Mouse (Mus musculus) hematopoietic stem cell, adult 5-6 weeks (primary cell): ENCODE measurements around the gene Helb. TPM values are rescaled to one million over a fixed set of nuclear protein-coding genes. Genes with fewer than 3 reads are reported as not detected.
"Not testable (repeated sequence)": the region's sequence is repeated elsewhere in the genome, so short reads cannot be mapped to it uniquely, and the experiment has no call there.

Experiments used
- ATAC-seq, 2 experiments: fragments of 125-278 bp in 1 of 2; replicated peaks in 1 of 2; 2 replicates each; pipeline ENCODE4 v1.8.0; 2016 to 2017; ENCODE audit warnings: inconsistent platforms in 2 of 2, mild to moderate bottlenecking in 2 of 2, moderate number of reproducible peaks in 2 of 2, low read depth in 1 of 2, moderate TSS enrichment in 1 of 2; ENCODE audit not compliant: low FRiP score in 2 of 2, poor library complexity in 2 of 2, severe bottlenecking in 2 of 2, insufficient read depth in 1 of 2, low TSS enrichment in 1 of 2
- total RNA-seq: library from RNA; stranded (forward); fragments of 172-1452, 232-1000 nt; gene quantifications from 2 replicates; pipeline ENCODE4 v1.2.3, GENCODE M21; 2017

Helb gene
- 26.8 and 31.9 TPM in 2 replicates for total RNA-seq

GRCm38 (mm10) chr10:120112507-120113396 is at the start of gene Helb:
Gene Helb, minus strand, starts transcription at chr10:120112987.
- peak; percentile 98 to 99 for ATAC-seq

DNA sequence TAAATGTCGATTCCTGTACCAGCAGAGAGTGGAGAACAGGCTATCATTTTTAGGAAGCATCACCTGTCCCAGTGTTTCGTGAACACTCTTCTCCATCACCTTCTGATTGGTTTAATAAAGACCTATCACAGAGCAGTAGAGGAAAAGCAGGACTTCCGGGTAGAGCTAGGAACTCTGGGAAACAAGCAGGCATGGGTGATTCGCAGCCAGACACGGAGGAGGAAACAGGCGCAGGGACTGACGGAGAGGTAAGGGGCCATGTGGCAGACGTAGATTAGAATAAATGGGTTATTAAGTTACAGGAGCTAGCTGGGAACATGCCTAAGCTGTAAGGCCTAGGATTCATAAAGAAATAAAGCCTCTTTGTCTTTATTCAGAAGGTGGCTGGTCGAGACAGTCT is 47.7 kb upstream of the Helb start:
- no peak for ATAC-seq

GRCm38 (mm10) chr10:120153911-120154310 is 41.1 kb upstream of the Helb start:
- ATAC-seq: no peak

GRCm38 (mm10) chr10:120151672-120152071 is 38.9 kb upstream of the Helb start:
- ATAC-seq: no peak

- peak; percentile 67 to 84 for ATAC-seq
These were observed 28.2 kb upstream of the Helb start for GRCm38 (mm10) chr10:120140916-120141516.

DNA sequence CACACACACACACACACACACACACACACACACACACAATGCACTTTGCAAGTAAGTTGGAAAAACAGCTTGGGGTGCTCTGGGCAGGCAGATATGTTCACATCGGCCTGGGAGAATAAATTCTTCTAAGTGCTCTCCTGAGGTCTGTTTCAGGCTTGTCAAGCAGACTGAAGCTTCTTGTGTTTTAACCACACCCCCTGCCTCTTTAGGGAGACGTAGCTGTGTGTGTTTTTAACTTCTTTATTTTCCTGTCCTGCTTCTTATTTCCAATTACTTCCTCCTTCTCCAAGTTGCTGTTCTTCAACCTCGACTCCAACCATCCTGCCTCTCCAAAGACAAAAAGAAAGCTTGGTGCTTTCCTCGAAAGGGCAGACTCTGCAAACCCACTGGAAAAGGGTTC is 27.4 kb upstream of the Helb start:
- peak; percentile 23 to 47; a peak in 3 of 4 replicates for ATAC-seq

DNA sequence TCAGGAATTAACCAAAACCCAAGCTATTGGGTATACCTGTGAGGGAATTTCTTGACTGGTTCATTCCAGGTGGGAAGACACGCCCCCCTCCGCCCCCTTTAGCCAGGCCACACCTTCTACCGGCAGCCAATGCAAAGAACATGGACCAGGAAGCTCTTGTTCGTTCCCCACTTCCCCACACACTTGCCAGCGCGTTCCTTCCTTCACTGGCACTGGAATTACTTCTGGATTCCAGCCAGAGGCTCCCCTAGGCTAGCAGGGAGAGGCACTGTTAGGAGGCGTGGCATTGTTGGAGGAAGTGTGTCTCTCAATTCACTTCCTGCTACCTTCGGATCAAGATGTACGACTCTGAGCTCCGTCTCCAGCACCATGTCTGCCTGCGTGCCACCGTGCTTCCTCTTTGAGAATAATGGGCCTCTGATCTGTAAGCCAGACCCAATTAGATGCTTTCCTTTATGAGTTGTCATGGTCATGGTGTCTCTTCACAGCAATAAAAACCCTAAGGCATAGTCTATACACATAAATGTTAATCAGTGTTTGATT is 23.3 kb upstream of the Helb start:
- ATAC-seq: peak; percentile 15 to 51; a peak in 2 of 4 replicates

DNA sequence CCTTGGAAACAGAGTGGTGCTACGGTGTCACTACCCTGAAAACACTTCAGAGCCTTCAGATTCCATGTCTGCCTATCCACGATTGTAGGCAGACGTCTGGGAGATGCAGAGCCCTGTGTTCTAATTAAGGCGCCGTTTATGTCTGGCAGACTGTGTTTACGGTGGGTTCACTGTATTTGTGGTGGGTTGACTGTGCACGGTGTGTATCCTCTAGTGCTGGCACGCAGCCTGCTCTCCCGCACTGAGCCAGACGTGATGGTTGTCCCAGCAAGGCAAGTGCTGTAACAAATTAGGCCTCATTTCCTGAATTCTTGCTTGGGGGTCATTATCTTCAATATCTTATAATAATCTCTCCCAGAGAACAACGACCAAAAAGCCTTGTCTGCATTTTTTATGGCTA is 20.9 kb upstream of the Helb start:
- no peak for ATAC-seq

DNA sequence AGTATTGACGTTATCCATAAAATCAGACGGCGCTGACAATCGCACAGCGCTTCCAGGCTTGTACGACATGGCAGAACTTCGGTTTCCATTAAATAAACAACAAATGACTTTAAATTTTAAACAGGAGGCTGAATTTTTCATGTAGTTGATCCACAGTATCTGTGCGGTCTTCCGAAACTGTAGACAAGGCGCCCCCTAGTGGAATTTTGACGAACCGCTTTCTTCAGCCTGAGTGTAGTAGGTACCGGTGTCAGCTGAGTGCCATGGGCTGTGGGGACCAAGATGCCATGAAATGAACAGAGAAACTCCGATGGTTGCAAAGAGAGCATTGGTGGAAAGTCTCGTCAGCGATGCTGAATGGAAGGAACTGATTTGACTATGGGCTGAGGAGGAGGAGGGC is 17.8 kb upstream of the Helb start:
- ATAC-seq: peak in 1 of 2 experiments; percentile 68; a peak in 1 of 4 replicates

- no peak for ATAC-seq
These were observed 16.0 kb upstream of the Helb start for GRCm38 (mm10) chr10:120128601-120129277.

DNA sequence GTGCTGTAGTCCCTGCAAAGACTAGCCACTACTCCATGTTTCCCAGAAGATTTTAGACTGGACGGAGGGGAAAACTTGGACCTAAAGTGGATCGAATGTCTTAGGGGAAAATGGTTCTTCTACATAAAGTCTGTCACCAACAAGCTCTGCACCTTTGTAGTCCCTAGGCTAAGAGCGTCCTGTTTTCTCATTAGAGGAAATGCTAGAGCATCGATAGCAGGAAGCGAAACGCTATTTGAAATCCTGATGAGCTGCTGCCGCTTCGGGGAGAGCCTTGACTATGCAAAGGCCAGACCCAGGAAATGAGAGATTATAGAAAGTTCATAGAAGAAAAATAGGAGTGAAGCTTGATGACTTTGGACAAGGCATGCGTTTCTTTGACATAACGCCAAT is 12.7 kb upstream of the Helb start:
- ATAC-seq: peak; percentile 41 to 57

GRCm38 (mm10) chr10:120124801-120125464 is 12.1 kb upstream of the Helb start:
- ATAC-seq: peak; percentile 82 to 93

DNA sequence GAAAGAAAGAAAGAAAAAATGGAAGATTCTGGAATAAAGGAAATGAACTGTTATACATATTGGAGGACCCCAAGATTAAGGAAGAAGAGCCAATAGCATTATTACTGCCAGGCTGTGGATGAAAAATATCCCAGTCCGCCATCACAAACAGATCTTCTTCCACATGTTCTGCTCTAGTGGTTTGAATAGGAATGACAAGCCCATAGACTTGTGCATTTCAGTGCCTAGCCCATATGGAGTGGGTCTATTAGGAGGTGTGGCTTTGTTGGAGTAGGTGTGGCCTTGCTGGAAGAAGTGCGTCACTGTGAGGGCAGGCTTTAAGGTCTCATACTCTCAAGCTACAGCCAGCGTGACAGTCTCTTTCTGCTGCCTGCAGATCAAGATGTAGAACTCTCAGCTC is 10.9 kb upstream of the Helb start:
- no peak for ATAC-seq

GRCm38 (mm10) chr10:120115249-120115648 is 2.5 kb upstream of the Helb start:
- ATAC-seq: no peak

DNA sequence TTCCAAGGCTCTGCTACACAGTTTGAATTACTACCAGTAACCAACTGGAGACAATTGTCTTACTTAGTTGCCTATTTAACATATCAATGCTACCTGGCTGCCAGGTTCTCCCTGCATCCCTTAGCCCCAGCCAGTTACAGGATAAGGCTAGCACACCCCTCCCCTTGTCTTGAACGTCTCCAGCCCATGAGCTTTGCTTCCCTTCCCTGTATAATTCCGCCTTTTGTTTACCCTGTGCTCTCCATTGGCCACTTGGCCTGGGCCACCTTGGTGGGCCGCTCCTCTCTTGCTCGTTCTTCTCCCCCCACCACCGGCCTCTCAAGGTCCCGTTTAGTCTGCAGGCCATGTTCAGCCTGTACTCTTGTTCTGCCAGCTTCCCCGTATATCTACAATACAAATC is 1.7 kb upstream of the Helb start:
- ATAC-seq: no peak

DNA sequence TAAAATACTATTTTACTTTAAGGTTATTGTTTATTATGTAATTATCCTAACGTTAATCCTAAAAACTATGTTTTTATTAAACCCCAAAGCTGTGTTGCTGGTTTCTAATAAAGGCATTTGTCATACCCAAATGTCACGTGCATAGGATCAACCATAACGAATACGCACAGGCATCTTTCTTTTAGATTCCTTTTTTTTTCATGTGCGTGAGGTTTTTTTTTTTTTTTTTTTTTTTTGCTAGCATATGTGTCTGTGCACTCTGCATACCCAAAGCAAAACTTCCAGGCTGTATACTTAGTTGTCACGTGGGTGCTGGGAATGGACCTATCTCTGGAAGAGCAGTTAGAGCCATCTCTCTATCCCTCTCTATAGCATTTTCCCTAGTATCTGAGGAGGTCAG is 1.2 kb upstream of the Helb start:
- no peak for ATAC-seq

- not testable (repeated sequence) for ATAC-seq
These were observed 695 bp upstream of the Helb start for GRCm38 (mm10) chr10:120113482-120113881.
